Mouse (Mus musculus) liver, adult 2 months (tissue): ENCODE data around the gene Hspa5.

Experiments used
- CTCF ChIP-seq: fragments of 200-500 bp; IDR thresholded peaks from 2 replicates; pipeline ENCODE4 v1.5.1; 2011; ENCODE audit warnings: low read depth, low read length, control low read depth
- POLR2A ChIP-seq: fragments of 200-500 bp; IDR thresholded peaks from 2 replicates; pipeline ENCODE4 v1.6.1; 2011; ENCODE audit warnings: low read length, control low read depth; ENCODE audit not compliant: insufficient read depth; ENCODE audit errors: extremely low read depth

DNA sequence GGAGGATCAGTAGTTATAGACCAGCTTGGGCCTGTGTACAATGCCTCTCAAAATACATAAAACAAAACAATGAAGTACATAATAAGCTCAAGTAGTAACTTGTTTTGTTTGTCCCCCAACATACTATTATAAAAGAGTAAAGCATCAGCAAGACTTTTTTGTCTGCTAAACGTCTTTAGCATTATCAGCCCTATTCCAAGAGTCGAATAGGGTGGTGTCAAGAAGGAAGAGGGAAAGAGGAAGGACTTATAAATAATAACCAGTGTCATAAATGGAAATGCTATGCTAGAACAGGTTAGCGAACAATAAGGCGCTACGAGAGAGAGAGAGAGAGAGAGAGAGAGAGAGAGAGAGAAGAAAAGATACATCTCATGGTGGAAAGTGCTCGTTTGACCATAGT is 819 bp upstream of the Hspa5 start:
- no peak for TF ChIP-seq POLR2A
- TF ChIP-seq CTCF: no peak
